Mouse (Mus musculus): Measurements from ENCODE around the gene Mdga2. TPM values are rescaled to one million over a fixed set of nuclear protein-coding genes. Genes with fewer than 3 reads are reported as not detected.

The Mdga2 gene
- total RNA-seq, 2 experiments from 2014 or later: not detected

DNA sequence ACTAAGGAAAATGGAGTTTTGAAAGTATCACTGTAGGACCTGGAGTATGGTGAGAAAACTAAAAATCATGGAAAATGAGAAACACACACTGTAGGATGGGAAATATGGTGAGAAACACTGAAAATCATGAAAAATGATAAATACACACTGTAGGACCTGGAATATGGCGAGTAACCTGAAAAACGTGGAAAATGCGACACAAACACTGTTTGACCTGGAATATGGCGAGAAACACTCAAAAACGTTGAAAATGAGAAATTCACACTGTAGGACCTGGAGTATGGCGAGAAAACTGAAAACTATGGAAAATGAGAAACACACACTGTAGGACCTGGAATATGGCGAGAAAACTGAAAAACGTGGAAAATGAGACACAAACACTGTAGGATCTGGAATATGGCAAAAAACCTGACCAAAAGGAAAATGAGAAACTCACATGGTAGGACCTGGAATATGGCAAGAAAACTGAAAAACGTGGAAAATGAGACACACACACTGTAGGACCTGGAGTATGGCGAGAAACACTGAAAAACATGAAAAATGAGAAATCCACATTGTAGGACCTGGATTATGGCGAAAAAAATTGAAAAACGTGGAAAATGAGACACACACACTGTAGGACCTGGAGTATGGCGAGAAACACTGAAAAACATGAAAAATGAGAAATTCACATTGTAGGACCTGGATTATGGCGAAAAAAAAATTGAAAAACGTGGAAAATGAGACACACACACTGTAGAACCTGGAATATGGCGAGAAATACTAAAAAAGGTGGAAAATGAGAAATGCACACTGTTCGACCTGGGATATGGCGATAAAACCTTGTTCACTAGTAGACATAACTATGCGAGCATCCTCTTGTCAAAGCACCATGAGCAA lies 163.0 kb downstream of the Mdga2 start:
- DNase-seq (ENCODE audit: low spot score): no peak

DNA sequence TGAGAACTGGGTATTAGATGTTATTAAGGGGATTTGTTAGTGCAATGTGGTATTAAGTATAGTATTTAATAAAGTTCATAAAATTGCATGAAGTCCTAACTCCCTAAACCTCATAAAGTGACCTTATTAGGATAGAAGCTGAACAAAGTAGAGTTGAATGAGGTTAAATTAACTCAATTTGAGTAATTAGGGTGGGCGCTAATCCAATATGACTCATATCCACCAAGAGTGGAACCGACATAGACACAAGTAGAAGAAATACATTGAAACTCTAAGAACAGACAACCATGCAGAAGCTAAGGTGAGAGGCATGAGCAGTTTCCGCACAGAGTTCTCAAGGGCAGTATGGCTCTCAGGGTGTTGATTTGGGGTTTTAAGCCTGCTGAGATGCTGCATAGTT lies 165.7 kb downstream of the Mdga2 start:
- DNase-seq (ENCODE audit: low spot score): no peak

DNA sequence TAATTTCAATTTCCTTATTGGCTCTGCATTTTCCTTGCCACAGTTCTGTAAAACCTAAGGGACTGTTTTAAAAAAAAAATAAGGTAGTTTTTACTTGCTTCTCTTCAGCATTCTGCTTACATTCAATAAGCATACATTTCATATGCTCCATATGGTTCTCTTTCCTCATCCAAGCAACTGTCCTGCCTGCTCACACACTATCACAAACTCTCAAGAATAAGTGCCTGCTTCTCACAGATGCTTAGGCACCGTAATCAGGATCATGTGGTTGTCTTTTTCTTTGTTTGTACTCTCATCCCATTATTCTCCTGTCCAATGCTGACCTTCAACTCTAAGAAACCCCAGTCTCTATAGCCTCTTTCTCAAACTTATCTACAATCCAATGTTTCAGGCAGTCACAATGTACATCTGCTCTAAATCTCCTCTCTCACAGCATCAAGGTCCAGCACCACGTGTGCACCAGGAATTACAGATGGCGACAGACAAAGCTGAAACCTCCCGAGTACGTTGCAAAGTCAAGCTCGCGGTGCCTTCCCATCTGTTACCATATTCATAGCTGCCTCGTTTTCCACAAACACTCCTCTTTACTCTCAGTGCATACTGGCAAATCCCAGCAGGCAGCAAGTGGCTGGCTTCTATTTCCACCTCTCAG lies 177.1 kb downstream of the Mdga2 start:
- DNase-seq (ENCODE audit: low spot score): no peak

DNA sequence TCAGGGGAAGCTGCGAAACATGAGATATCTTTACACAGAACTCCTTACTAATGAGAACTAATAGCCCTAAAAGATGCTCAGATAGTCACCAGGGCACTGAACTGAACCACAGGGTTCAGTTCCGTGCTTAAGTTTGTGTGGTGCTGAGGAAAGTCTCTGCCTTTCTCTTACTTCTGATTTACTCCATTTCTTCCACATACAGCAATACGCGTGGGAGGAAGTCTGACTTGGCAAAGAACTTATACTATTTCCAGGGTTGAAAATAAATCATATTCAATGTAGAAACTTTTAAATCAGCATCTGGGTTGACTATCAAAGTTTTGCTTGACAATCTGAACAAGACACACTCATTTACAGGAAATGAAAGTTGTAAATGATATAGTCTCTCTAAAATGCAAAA lies 180.5 kb downstream of the Mdga2 start:
- DNase-seq (ENCODE audit: low spot score): no peak

DNA sequence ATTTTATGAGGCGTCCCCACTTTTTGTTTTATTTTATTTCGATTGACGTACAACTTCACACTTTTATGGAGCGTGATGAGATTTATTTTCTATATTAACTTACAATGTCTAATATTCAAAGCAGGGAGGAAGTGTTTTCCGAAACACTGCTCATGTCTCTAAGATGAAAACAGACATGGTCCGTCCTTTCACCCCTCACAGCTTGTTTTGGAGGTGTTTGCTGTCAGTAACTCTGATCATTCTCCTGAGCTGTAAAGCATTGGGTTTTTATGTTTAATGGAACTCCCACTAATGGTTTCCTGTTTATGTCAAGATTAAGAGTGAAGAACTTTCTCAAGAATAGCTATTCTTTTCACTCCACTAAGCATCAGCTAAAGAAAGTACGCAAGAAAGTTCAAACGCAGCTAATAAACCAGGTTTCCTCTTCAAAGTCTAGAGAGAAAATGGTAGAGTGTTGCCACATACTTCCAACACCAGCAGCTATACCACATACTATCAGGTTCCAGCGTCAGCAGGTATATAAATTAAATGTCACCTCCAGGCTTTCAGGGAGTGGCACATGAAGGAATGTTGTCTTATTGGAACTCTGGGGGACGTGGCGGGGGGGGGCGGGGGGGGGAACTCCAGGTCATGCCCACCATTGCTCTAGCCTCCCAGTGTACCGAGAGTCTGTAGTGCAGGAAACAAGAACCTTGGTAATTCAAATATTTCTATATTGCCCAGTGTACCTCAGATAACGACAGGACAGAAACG lies 186.7 kb downstream of the Mdga2 start:
- DNase-seq (ENCODE audit: low spot score): no peak

DNA sequence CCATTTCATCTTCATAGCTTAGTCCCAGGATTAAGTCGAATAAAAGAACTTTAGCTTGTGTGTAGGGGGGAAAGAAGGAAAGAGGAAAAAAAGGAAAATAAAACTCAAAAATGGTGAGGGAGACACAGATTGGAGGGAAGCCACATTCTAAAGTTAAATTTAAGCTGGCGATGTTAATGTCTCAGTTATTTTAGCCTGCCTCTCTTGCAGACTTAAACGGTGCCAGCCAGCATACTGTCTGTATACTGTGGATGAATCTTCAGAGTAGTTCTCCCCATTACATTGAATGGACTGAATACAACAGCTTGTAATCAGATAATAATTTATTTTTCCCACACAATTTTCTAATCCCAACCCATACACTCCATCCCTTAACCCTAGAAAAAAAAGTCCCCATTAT lies 205.2 kb downstream of the Mdga2 start:
- no peak for DNase-seq (ENCODE audit: low spot score)

DNA sequence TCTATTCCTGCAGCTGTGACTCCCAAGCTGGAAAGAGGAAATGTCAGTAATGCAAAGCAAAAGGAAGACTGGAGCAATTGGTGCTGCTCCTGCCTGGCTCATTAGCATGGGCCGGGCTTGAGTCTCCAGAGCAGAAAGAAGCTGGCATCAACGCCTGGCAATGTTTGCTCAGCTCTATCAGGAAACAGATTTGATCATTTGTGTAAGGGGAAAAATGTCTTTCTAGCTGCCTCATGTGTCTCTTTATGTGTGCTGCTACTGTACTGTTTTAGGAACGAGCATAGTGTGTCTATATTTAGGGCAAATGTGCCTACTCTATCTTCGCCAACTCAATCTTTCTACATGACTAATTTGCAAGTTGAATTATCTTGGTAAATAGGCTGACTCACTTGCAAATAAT lies 211.0 kb downstream of the Mdga2 start:
- DNase-seq (ENCODE audit: low spot score): no peak

DNA sequence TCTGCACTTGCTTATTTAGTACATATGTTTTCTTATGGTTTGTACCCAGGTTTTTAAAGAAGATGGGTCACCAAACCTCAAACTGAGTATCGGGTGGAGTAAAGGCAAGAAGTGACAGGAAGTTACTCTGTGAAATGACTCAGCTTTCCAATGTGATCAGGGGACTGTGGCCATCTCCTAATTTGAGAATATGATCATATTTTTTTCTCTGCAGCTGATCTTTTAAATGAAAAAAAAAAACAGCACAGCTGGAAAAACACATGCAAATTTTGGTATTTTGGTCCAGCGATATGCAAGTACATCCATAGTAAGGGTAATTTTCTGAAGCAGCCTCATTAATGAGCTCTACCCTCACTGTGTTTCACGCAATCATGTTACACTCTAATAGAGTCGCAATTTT lies 212.0 kb downstream of the Mdga2 start:
- DNase-seq (ENCODE audit: low spot score): no peak

DNA sequence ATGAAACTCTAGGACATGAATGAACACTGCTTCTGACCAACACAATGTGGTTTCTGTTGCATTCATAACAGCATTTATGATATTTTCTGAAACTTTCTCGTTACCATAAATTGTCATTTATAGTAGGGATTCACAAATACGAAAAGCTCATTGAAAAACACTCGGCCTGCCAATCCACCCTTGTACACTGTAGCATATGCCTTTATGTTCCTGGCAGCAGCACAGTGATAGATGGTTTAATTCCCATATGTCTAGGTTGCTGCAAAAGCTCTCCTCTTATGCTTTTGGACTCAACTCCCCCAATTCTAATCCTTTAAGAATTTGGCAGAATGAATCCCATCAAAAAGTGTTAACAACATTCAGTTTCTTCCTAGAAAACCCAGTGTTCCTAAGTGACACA lies 213.2 kb downstream of the Mdga2 start:
- no peak for DNase-seq (ENCODE audit: low spot score)

DNA sequence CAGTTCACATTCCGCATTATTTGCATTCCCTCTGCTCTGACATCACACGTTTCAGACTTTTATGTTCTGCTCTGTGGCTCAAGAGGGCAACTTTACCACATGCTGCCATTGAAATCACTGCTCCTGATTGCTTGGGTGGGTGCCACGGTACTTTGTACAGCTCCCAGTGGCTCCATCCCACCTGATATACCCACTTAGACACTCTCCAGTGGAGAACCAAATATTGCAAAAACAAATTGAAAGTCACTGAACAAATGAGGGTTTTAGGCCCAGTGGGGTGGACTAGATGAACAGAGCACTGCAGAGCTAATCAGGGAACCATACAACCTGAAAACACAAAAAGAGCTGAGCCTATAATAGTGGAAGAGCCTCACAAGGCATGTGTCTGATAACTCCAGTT lies 268.2 kb downstream of the Mdga2 start:
- DNase-seq (ENCODE audit: low spot score): no peak

DNA sequence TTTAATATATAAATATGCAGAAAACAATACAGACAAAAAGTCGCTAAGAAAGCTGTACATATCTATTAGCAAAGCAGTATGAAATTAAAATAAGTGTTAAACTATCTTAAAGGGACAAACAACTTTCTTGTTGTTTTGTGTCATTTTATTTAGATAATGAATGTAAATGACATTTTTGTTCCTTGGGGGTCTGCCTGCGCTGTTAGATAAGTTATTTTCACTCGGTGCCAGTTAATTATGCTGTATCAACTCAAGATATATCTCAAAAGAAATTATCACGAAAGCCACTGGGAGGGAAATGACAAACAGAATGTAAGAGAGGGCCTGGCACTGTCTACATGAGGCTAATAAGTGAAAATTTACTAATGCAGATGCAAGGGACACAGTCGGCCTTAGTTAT lies 306.6 kb downstream of the Mdga2 start:
- no peak for DNase-seq (ENCODE audit: low spot score)

DNA sequence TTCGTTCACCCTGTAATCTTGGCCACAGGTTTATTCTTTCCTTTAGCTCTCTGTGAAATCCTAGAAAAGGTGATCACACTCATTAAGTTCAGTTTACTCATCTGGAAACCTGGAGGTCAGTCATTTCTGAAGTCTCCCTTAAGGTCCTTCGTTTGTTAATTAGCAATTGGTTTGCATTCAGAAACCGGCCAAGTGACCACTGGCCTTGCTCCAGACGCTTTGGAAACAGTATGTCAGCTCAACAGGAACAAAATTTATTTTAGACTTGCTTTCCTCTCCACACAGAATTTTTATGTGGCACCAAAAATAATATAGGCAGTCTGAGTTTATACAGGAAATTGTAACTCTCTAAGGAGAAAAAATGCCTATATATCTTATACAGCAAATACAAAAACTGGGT lies 323.0 kb downstream of the Mdga2 start:
- no peak for DNase-seq (ENCODE audit: low spot score)

DNA sequence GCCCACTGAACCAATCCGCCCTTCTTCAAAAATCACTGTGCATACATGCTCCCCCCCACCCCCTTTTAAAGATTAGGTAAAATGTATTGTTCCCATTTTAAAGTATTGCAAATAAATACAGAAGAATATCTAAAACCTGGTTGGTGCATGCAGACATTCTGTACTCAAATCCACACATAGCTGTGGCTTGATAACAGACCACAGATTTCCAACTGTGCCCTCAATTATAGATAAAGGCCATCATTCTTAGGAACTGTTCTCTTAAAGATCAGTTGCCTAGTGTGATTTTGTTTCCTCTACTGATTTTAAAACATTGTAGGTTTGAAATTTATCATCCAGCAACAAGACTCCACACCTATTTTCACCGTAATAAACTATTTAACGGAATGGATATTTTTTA lies 325.6 kb downstream of the Mdga2 start:
- DNase-seq (ENCODE audit: low spot score): no peak

DNA sequence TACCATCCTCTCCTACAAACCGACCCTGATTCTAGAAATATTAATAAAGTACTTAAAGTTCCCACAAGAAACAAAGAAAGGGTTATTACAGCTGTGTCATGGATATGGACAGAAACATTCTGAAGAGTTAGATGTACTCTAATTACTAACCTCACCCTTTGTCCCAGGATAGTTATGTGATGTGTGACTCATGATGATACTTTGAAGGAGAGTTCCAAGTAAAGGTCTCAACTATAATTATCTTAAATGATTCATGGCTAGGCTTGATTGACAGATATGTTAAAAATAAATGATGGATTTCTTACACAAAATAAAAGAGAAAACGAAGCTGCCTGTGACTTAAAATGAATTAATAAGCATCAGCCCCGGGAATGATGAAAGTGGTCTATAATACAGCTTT lies 332.1 kb downstream of the Mdga2 start:
- DNase-seq (ENCODE audit: low spot score): no peak

DNA sequence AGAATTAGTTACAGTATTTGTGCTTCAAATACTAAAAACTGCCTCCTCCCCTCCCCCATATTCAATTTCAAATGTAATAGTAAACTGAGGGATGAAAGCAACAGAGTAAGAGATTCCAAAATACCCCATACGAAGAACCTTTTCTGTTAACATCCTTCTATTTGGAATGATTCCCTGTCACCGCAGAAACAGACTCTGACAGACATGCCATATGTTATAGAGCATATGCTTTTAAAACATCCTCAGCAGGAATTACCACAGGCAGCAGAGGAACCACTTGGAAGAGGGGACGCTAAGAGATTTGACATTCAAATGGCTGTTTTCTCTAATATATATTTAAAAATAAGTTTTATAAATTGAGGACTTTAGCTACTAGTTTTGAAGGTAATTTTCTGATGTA lies 333.1 kb downstream of the Mdga2 start:
- no peak for DNase-seq (ENCODE audit: low spot score)

DNA sequence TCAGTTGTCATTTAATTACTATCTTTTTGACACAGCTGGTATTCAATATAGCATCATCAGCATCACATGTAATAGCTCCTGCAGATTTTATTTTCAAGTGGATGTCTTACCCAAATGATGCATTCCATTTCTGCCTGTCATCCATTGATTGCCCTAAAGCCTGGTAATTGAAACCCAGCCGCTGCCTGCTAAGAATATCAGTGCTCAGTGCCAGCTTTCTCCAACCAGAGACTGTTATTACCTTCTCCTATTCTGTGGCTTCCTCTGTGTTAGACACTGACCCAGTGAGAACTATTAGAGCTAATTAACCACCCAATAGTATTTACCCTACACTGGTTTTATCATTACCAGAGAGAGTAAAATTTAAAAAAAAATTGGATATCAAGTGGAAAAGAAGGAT lies 333.7 kb downstream of the Mdga2 start:
- DNase-seq (ENCODE audit: low spot score): no peak

DNA sequence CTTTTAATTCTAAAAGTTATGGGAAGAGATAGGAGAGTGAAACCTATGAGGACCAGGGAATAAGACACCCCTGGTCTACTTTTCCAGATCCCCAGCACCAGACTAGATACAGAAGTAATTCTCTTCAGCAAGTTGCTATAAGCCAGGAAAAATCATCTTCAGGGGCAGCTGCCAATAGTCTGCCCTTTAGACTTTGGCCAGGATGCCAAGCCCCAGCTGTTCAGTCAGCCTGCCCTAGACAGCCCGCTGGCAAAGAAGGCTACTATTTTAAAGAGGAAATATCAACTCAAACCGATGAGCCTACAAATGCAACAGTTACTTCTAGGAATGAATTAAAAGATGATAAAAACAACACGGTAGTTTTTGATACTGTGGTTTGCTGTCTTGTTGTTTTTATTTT lies 356.1 kb downstream of the Mdga2 start:
- no peak for DNase-seq (ENCODE audit: low spot score)

DNA sequence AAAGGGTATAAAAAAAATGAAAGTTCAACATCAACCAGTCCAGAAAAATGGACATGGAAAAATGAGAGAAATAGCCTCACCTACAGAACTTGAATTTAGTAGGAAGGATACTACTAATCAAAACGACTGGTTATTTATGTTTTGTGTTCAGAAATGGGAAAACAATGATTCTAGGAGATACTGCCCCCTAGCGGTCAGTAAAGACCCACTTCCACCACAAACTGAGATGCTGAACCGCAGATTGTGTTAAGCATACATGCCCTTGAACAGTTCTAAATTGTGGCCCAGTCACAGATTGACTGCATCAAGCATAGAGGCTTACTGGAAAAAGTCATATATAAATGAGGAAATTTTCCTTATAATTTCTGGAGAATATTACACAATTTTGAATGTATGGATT lies 369.2 kb downstream of the Mdga2 start:
- DNase-seq (ENCODE audit: low spot score): no peak

DNA sequence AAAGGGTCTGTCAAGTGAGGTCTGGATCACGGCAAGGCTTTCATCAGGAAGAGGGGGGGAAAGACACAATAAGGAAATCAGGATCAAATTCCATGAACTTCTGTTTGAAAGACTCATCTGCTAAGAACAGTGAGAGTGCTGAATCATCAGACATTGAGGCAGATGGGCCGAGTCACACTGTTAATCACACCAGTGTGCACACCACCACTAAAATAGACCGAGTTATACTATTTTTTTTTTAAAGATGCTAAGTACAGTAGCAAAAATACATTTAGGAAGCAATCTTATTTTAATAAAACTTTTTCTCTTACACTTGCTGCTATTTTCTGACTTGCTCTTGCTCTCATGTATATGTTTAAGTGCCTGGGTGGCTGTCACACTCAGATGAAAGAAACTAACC lies 382.0 kb downstream of the Mdga2 start:
- no peak for DNase-seq (ENCODE audit: low spot score)

DNA sequence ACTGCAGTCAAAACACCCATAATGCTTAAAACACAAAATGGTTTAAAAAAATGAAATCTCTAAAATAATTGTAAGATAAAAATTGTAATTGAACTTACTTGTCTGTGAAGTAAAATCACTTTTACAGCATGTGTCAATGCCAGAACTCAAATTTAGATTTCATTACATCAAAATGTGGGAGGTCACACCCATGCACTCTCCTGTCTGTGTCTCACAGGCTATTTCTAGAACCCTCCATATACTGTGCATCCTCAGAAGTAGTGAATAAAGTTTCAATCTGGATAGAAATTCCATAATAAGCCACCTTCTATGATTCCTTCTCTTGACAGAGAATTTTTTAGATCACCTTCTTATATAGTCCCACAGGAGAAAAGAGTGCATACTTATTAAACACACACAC lies 466.7 kb downstream of the Mdga2 start:
- DNase-seq (ENCODE audit: low spot score): no peak

DNA sequence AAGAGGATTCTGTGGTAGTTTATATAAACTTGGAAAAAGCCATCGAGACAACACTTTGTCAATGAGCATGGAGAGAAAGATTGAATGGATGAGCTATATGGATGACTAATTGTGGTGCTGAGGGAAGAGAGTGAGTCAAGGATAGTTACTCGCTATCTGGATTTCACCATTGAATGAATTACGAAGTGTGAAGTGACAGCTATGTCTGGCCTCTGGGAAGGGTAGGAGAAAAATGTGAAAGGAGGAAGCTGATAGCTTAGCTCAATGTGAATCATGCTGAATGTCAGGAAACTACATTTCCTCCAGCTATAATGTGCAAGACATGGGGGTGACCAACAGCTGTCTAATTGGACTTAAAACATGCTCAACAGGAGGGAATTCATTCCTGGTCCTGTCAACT lies 487.8 kb downstream of the Mdga2 start:
- DNase-seq (ENCODE audit: low spot score): no peak

DNA sequence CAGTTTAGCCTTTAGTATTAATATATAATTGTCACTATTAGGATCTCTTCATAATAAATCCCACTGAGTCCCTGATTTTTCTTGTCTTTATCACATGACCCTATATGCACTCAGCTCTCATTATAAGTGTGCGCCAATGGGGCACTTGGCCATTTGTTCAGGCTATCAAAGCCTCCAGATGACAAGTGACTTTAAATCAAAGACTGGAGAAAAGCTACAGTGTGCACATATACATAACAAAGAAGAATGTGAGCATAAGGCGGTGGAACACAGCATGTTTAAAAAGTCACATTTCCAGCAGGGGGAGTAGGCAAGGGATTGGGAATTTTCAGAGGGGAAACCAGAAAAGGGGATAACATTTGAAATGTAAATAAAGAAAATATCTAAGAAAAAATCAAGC lies 497.9 kb downstream of the Mdga2 start:
- DNase-seq (ENCODE audit: low spot score): no peak

DNA sequence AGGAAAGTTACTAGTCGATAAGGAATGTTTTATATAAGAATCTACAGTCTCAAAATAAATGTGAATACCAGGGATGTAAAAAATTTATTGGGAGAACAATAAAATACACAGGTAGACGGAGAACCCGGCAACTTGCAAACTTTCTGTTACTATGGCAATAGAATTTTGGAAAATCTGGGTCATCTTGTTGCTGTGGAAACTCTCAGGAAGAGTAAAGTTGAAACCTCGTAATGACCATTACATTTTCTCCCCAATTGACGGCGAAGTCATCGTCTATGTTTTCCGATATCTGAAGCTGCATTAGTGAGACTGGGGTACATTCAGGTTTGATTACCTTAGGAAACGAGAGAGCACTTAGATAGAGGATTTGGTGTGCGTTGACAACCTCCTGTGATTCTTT lies 514.0 kb downstream of the Mdga2 start:
- DNase-seq (ENCODE audit: low spot score): no peak
